Mouse (Mus musculus): ENCODE measurements at regions not wholly inside any gene's neighbourhood (a gene's known extent, or its start where the extent isn't known, plus 50 kb on each side); places are given as distances from the start of the nearest gene placed in this dataset.

GRCm38 (mm10) chr14:25350282-25350964, 108.6 kb upstream of the Zmiz1 start:
- Histone ChIP-seq H3K79me2 (ENCODE audit: control insufficient read depth, insufficient read depth, low read length, poor library complexity) (no peaks in the 10 kb centered on the region), H3K4me3 (ENCODE audit: control insufficient read depth in 1 of 2, insufficient read depth in 1 of 2, low read depth in 2 of 2, low read length in 2 of 2) (no peak overlapping the region), H3K27ac (ENCODE audit: control insufficient read depth, low read depth, low read length) (no peak overlapping the region), H3K27me3 (ENCODE audit: control insufficient read depth in 1 of 2, insufficient read depth in 2 of 2, low read length in 2 of 2) (peaks cover 0 to 4% of the 10 kb centered on the region in 2 experiments; a peak in 2 of 4 replicates), H3K36me3 (ENCODE audit: control insufficient read depth in 1 of 2, insufficient read depth in 2 of 2, low read length in 2 of 2) (no peaks in the 10 kb centered on the region), H3K9ac (ENCODE audit: control insufficient read depth, low read depth, low read length, poor library complexity, severe bottlenecking) (no peak overlapping the region), H3K4me1 (ENCODE audit: control insufficient read depth in 1 of 2, insufficient read depth in 2 of 2, low read length in 2 of 2) (no peaks in the 10 kb centered on the region), H3K9me3 (replicated peaks; ENCODE audit: insufficient read depth, low read length) (no peaks in the 10 kb centered on the region)
- TF ChIP-seq MAZ (IDR thresholded peaks at IDR 0.05; ENCODE audit: low read depth, low read length) (no peak), ZMIZ1 (IDR thresholded peaks at IDR 0.05; ENCODE audit: low read depth, low read length) (no peak), GABPA (IDR thresholded peaks at IDR 0.05; ENCODE audit: low read depth, low read length) (no peak), SMC3 (IDR thresholded peaks at IDR 0.05; ENCODE audit: low read depth, low read length) (no peak), TCF12 (IDR thresholded peaks at IDR 0.05; ENCODE audit: low read depth, low read length) (no peak), USF2 (IDR thresholded peaks at IDR 0.05; ENCODE audit: borderline replicate concordance in 1 of 2, insufficient read depth in 1 of 2, low read depth in 1 of 2, low read length in 2 of 2) (no peak), CTCF (IDR thresholded peaks at IDR 0.05 in 2 of 3, conservative IDR thresholded peaks at IDR 0.05 in 1 of 3; ENCODE audit: control insufficient read depth in 1 of 3, insufficient read depth in 1 of 3, low read depth in 2 of 3, low read length in 3 of 3, poor library complexity in 1 of 3, severe bottlenecking in 1 of 3) (no peak), MYC (IDR thresholded peaks at IDR 0.05; ENCODE audit: low read depth, low read length) (no peak), BHLHE40 (IDR thresholded peaks at IDR 0.05; ENCODE audit: borderline replicate concordance, low read depth, low read length) (no peak), MYB (IDR thresholded peaks at IDR 0.05; ENCODE audit: low read depth, low read length) (no peak), MEF2A (IDR thresholded peaks at IDR 0.05; ENCODE audit: extremely low read depth, insufficient replicate concordance, low read depth, low read length, poor library complexity, severe bottlenecking) (no peak), GATA1 (IDR thresholded peaks at IDR 0.05; ENCODE audit: low read depth, low read length) (no peak), POLR2AphosphoS5 (IDR thresholded peaks at IDR 0.05; ENCODE audit: borderline replicate concordance, low read depth, low read length) (no peak)
- DNase-seq (ENCODE audit: low read depth, low spot score) = no peak

- Histone ChIP-seq H3K4me1 (ENCODE audit: control insufficient read depth in 1 of 2, insufficient read depth in 2 of 2, low read length in 2 of 2) (no peaks in the 10 kb centered on the region), H3K9ac (ENCODE audit: control insufficient read depth, low read depth, low read length, poor library complexity, severe bottlenecking) (no peak overlapping the region), H3K9me3 (replicated peaks; ENCODE audit: insufficient read depth, low read length) (no peaks in the 10 kb centered on the region), H3K79me2 (ENCODE audit: control insufficient read depth, insufficient read depth, low read length, poor library complexity) (no peaks in the 10 kb centered on the region), H3K27me3 (ENCODE audit: control insufficient read depth in 1 of 2, insufficient read depth in 2 of 2, low read length in 2 of 2) (peaks cover 0 to 8% of the 10 kb centered on the region in 2 experiments; a peak in 3 of 4 replicates), H3K36me3 (ENCODE audit: control insufficient read depth in 1 of 2, insufficient read depth in 2 of 2, low read length in 2 of 2) (no peaks in the 10 kb centered on the region), H3K4me3 (ENCODE audit: control insufficient read depth in 1 of 2, insufficient read depth in 1 of 2, low read depth in 2 of 2, low read length in 2 of 2) (no peak overlapping the region), H3K27ac (ENCODE audit: control insufficient read depth, low read depth, low read length) (no peak overlapping the region)
- no peak for TF ChIP-seq KAT2A (conservative IDR thresholded peaks at IDR 0.05; ENCODE audit: low read depth, low read length)
- TF ChIP-seq E2F4 (IDR thresholded peaks at IDR 0.05; ENCODE audit: borderline replicate concordance, low read depth, low read length) = no peak
- TF ChIP-seq NRF1 (IDR thresholded peaks at IDR 0.05; ENCODE audit: insufficient read depth, low read depth, low read length, poor library complexity, severe bottlenecking) = no peak
- TF ChIP-seq USF2 (IDR thresholded peaks at IDR 0.05; ENCODE audit: borderline replicate concordance in 1 of 2, insufficient read depth in 1 of 2, low read depth in 1 of 2, low read length in 2 of 2) = no peak
- no peak for TF ChIP-seq TCF12 (IDR thresholded peaks at IDR 0.05; ENCODE audit: low read depth, low read length)
- no peak for TF ChIP-seq MEF2A (IDR thresholded peaks at IDR 0.05; ENCODE audit: extremely low read depth, insufficient replicate concordance, low read depth, low read length, poor library complexity, severe bottlenecking)
- no peak for TF ChIP-seq USF1 (IDR thresholded peaks at IDR 0.05; ENCODE audit: low read depth, low read length)
- no peak for TF ChIP-seq SMC3 (IDR thresholded peaks at IDR 0.05; ENCODE audit: low read depth, low read length)
- DNase-seq (ENCODE audit: low read depth, low spot score) = no peak
Observed at GRCm38 (mm10) chr14:25353804-25354203, 105.2 kb upstream of the Zmiz1 start.
